10 mouse cellular contexts compared by ENCODE assay signal in genomic region chr7:115734137-115734536, GRCm38 (mm10).
DNase-seq lines count a peak whose midpoint lies in the region; ATAC-seq lines count a peak whose summit lies in the region.
"Had no signal": no experiment of that assay in that cellular context is flagged by ENCODE, and none has a peak within 500 bp of the region (broad histone marks: within the 10 kb centered on the region; RNA-seq: fewer than 3 reads in every experiment).

No protein-coding gene starts in this region.

- H3K9ac ChIP-seq in intestine, embryonic 16.5 days (ENCODE audit: low read depth, low read length): no peak overlapping the region

- no peaks in the 10 kb centered on the region for H3K4me1 ChIP-seq in intestine, embryonic 16.5 days (ENCODE audit: control insufficient read depth, insufficient read depth, low read length)
- H3K4me1 ChIP-seq in forebrain, embryonic 10.5 days: peaks cover 33% of the 10 kb centered on the region

- no peaks in the 10 kb centered on the region for H3K36me3 ChIP-seq in intestine, embryonic 16.5 days (ENCODE audit: control insufficient read depth, insufficient read depth, low read length)
- H3K36me3 ChIP-seq in forebrain, embryonic 10.5 days (replicated peaks): no peaks in the 10 kb centered on the region
- H3K36me3 ChIP-seq: G1E had no signal

- H3K27ac ChIP-seq in intestine, embryonic 16.5 days (ENCODE audit: low read length): no peak overlapping the region
- no peak overlapping the region for H3K27ac ChIP-seq in forebrain, embryonic 10.5 days

- peak; percentile 58; the same call in 1 of the 2 replicates for ATAC-seq in intestine, embryonic 16.5 days

- H3K27me3 ChIP-seq in intestine, embryonic 16.5 days (replicated peaks; ENCODE audit: control insufficient read depth, insufficient read depth, low read length): no peaks in the 10 kb centered on the region
- H3K27me3 ChIP-seq in forebrain, embryonic 10.5 days (ENCODE audit: poor library complexity, severe bottlenecking): no peaks in the 10 kb centered on the region

- WGBS in intestine, embryonic 16.5 days: 58% methylated on average over 7 of the region's 7 CpGs
- 88% methylated on average over 7 of the region's 7 CpGs for WGBS in forebrain, embryonic 10.5 days

- no peak overlapping the region for H3K4me2 ChIP-seq in intestine, embryonic 16.5 days (ENCODE audit: low read depth, low read length)

- no peaks in the 10 kb centered on the region for H3K9me3 ChIP-seq in intestine, embryonic 16.5 days (ENCODE audit: control insufficient read depth, low read length)
- H3K9me3 ChIP-seq in forebrain, embryonic 10.5 days: no peaks in the 10 kb centered on the region
- H3K9me3 ChIP-seq: G1E had no signal

- no peak overlapping the region for H3K4me3 ChIP-seq in intestine, embryonic 16.5 days (ENCODE audit: low read length)
- H3K4me3 ChIP-seq in forebrain, embryonic 10.5 days: no peak overlapping the region

- DNase-seq in lung, postnatal 14 days: peak; percentile 7
- DNase-seq in lung, postnatal 25 days (ENCODE audit: low spot score): no peak
- peak; percentile 51 for DNase-seq in T-cell, adult 2 months (ENCODE audit: low spot score)
- peak; percentile 49 for DNase-seq in thymus, postnatal 14 days
- DNase-seq in forebrain, embryonic 10.5 days (ENCODE audit: extremely low spot score, low spot score): no peak
- DNase-seq in urinary bladder, postnatal 25 days (ENCODE audit: low spot score): no peak
- no peak for DNase-seq in left cerebral cortex, postnatal 25 days (ENCODE audit: low spot score in 2 of 2)
- DNase-seq: gastrocnemius, postnatal 25 days had no signal

- intact Hi-C loops in left cerebral cortex, postnatal 25 days (cut with DNase I): no loop called here

Comparison
In these comparisons a context has a peak if more than half of its experiments do, and no peak if none do; other contexts are left out.
1. DNase-seq: peak in lung, postnatal 14 days (single experiment), T-cell, adult 2 months (single experiment) and thymus, postnatal 14 days (single experiment); none in lung, postnatal 25 days (single experiment), forebrain, embryonic 10.5 days (single experiment), urinary bladder, postnatal 25 days (single experiment) and left cerebral cortex, postnatal 25 days (0 of 2).